Mouse (Mus musculus) lung, postnatal 0 days (tissue): Measurements from ENCODE around the gene Gtf2ird1.

ENCODE experiments used
- CTCF ChIP-seq: IDR thresholded peaks from 2 replicates; pipeline ENCODE4 v1.5.1; 2016; ENCODE audit warnings: antibody characterized with exemption, mild to moderate bottlenecking
- EP300 ChIP-seq: IDR thresholded peaks from 2 replicates; pipeline ENCODE4 v1.6.1; 2016; ENCODE audit warnings: antibody characterized with exemption, mild to moderate bottlenecking, control low read depth

DNA sequence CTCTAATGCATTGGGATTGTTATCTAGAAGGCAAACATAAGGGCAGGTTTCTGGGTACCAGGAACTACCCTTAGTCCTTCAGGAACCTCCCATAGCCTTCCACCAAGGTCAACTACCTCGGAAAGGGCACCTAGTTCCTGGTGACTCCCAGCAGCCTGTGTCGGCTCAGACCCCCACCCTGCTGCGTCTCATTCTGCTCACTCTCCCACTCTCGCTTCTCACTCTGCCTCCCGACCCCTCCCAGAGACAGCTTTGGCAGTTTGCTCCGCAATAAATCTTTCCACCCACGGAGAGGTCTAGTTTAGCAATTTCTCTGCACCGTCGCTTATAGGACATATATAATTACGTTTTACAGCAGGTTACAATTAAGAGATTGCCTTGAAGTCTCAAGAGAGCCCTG is 31.5 kb upstream of the Gtf2ird1 start:
- TF ChIP-seq CTCF (no peak), EP300 (no peak)
